In genomic region chr11:98712009-98712408, GRCm38 (mm10) we compare ENCODE assay signal across 17 mouse cellular contexts. TPM values are rescaled to one million over a fixed set of nuclear protein-coding genes. Genes with fewer than 3 reads are reported as not detected.
DNase-seq lines count a peak whose midpoint lies in the region; ATAC-seq and TF ChIP-seq lines count a peak whose summit lies in the region.
"Not testable (repeated sequence)": the region's sequence is repeated elsewhere in the genome, so short reads cannot be mapped to it uniquely, and the experiment has no call there.
"Had no signal": no experiment of that assay in that cellular context is flagged by ENCODE, and none has a peak within 500 bp of the region (broad histone marks: within the 10 kb centered on the region; RNA-seq: fewer than 3 reads in every experiment).

No protein-coding gene starts in this region.

- H3K36me3 ChIP-seq in E14TG2a.4 (ENCODE audit: insufficient read depth, low read length) = peaks cover 96% of the 10 kb centered on the region
- H3K36me3 ChIP-seq in forebrain, postnatal 0 days (ENCODE audit: insufficient read depth) = peaks cover 84% of the 10 kb centered on the region
- H3K36me3 ChIP-seq in kidney, postnatal 0 days (ENCODE audit: insufficient read depth, low read length) = 0 out of 2 replicates have a peak, but pooled peaks cover 18% of the 10 kb centered on the region
- peaks cover 86% of the 10 kb centered on the region for H3K36me3 ChIP-seq in liver, embryonic 13.5 days
- peaks cover 25% of the 10 kb centered on the region for H3K36me3 ChIP-seq in spleen, adult 2 months (ENCODE audit: control insufficient read depth, insufficient read depth, low read length)

- H3K4me3 ChIP-seq in E14TG2a.4 (replicated peaks; ENCODE audit: low read length) = peak overlapping the region; percentile 30; the same call in 1 of the 2 replicates
- H3K4me3 ChIP-seq in cerebellum, adult 2 months (replicated peaks; ENCODE audit: insufficient read depth, low read depth, low read length); forebrain, postnatal 0 days (ENCODE audit: low read depth, low read length); kidney, postnatal 0 days (replicated peaks; ENCODE audit: low read depth, low read length); liver, embryonic 13.5 days (replicated peaks); spleen, adult 2 months (ENCODE audit: extremely low read depth, insufficient read depth, insufficient read length): not testable (repeated sequence)

- H3K4me1 ChIP-seq in E14TG2a.4 (replicated peaks; ENCODE audit: low read depth, low read length) = peaks cover 87% of the 10 kb centered on the region
- not testable (repeated sequence) for H3K4me1 ChIP-seq in cerebellum, adult 2 months (ENCODE audit: control insufficient read depth, insufficient read depth, low read length); forebrain, postnatal 0 days (ENCODE audit: insufficient read depth); spleen, adult 2 months (ENCODE audit: control insufficient read depth, insufficient read depth, insufficient read length)
- peaks cover 41% of the 10 kb centered on the region for H3K4me1 ChIP-seq in kidney, postnatal 0 days (replicated peaks; ENCODE audit: insufficient read depth, low read length)
- H3K4me1 ChIP-seq in liver, embryonic 13.5 days (replicated peaks) = peaks cover 40% of the 10 kb centered on the region

- not testable (repeated sequence) for TF ChIP-seq CTCF in E14TG2a.4 (conservative IDR thresholded peaks at IDR 0.05; ENCODE audit: low read length)
- TF ChIP-seq CTCF in cerebellum, adult 2 months (IDR thresholded peaks at IDR 0.05; ENCODE audit: borderline replicate concordance, insufficient read depth, low read depth, low read length) = peak; percentile 62
- TF ChIP-seq CTCF in forebrain, postnatal 0 days (IDR thresholded peaks at IDR 0.05; ENCODE audit: low read depth) = peak; percentile 66
- peak; percentile 68 for TF ChIP-seq CTCF in kidney, postnatal 0 days (IDR thresholded peaks at IDR 0.05; ENCODE audit: low read depth)
- 0 out of 2 replicates have a peak, but pooled peaks have one; percentile 11 for TF ChIP-seq CTCF in spleen, adult 2 months (IDR thresholded peaks at IDR 0.05; ENCODE audit: extremely low read depth, insufficient read depth, insufficient read length, insufficient replicate concordance)

- not testable (repeated sequence) for H3K27me3 ChIP-seq in E14TG2a.4 (ENCODE audit: insufficient read depth, low read length); cerebellum, adult 2 months (ENCODE audit: control insufficient read depth, insufficient read depth, low read length); forebrain, postnatal 0 days (ENCODE audit: insufficient read depth, low read length); kidney, postnatal 0 days (ENCODE audit: insufficient read depth, low read length); liver, embryonic 13.5 days; spleen, adult 2 months (ENCODE audit: control insufficient read depth, insufficient read depth, low read length)

- H3K4me2 ChIP-seq in forebrain, postnatal 0 days (ENCODE audit: low read depth); kidney, postnatal 0 days (ENCODE audit: low read length); liver, embryonic 13.5 days: not testable (repeated sequence)

- H3K9ac ChIP-seq in forebrain, postnatal 0 days; kidney, postnatal 0 days (ENCODE audit: low read depth, low read length); liver, embryonic 13.5 days: not testable (repeated sequence)

- WGBS in cerebellum, adult 2 months = 37% methylated on average over 6 of the region's 6 CpGs
- WGBS in forebrain, postnatal 0 days = 89% methylated on average over 6 of the region's 6 CpGs
- WGBS in kidney, postnatal 0 days = 86% methylated on average over 5 of the region's 6 CpGs
- 73% methylated on average over 6 of the region's 6 CpGs for WGBS in liver, embryonic 13.5 days (ENCODE audit: insufficient replicate concordance)
- WGBS in spleen, adult 2 months = 90% methylated on average over 6 of the region's 6 CpGs

- H3K9me3 ChIP-seq in E14TG2a.4 (ENCODE audit: low read length); forebrain, postnatal 0 days (ENCODE audit: low read length); kidney, postnatal 0 days (replicated peaks; ENCODE audit: low read length); liver, embryonic 13.5 days (replicated peaks): not testable (repeated sequence)

- TF ChIP-seq POLR2A in cerebellum, adult 2 months (IDR thresholded peaks at IDR 0.05; ENCODE audit: borderline replicate concordance, insufficient read depth, low read length); spleen, adult 2 months (IDR thresholded peaks at IDR 0.05; ENCODE audit: low read depth, low read length): not testable (repeated sequence)

- peak; percentile 76 for ATAC-seq in forebrain, postnatal 0 days
- ATAC-seq in kidney, postnatal 0 days (replicated peaks; ENCODE audit: low FRiP score, low read depth); liver, embryonic 13.5 days (ENCODE audit: low read depth): not testable (repeated sequence)

- DNase-seq in cerebellum, adult 2 months = peak in 1 of 2 experiments; percentile 48
- peak; percentile 70 for DNase-seq in forebrain, postnatal 0 days
- not testable (repeated sequence) for DNase-seq in kidney, postnatal 0 days (ENCODE audit: low spot score); liver, embryonic 13.5 days; spleen, adult 2 months (ENCODE audit: low read depth in 1 of 2, low spot score in 2 of 2)
- peak; percentile 48 to 55 for DNase-seq in lung, postnatal 4 days

- H3K27ac ChIP-seq in cerebellum, adult 2 months (ENCODE audit: insufficient read depth, low read length) = peak overlapping the region; percentile 24; the same call in 1 of the 2 replicates
- H3K27ac ChIP-seq in forebrain, postnatal 0 days (ENCODE audit: low read depth, low read length); kidney, postnatal 0 days; spleen, adult 2 months (ENCODE audit: insufficient read depth, low read length): not testable (repeated sequence)
- H3K27ac ChIP-seq in liver, embryonic 13.5 days = peak overlapping the region; percentile 21; the same call in 1 of the 2 replicates

RNA-seq across cellular contexts. Expression of gene Csf3, which starts 10.9 kb away (rescaled TPM):
- polyA plus RNA-seq in cerebellum, adult 2 months (2012; rRNA removed) = not detected in 2 replicates
- total RNA-seq in forebrain, postnatal 0 days (2014; rRNA removed) = not detected in 2 replicates
- polyA plus RNA-seq in forebrain, postnatal 0 days (2015; fragmentation: Nextera tagmentation; extraction: Ambion mirVana) = not detected in 2 replicates
- polyA plus RNA-seq in kidney, postnatal 0 days (2015; fragmentation: Nextera tagmentation; extraction: Ambion mirVana) = 0.13 and 0.19 TPM in 2 replicates
- not detected in 2 replicates for polyA plus RNA-seq in liver, embryonic 13.5 days (2015; fragmentation: Nextera tagmentation; extraction: Ambion mirVana)
- 0.07 and 0.27 TPM in 2 replicates for polyA plus RNA-seq in spleen, adult 2 months (2012; rRNA removed)
- total RNA-seq: adrenal gland, postnatal 14 days; gastrocnemius, postnatal 14 days; hematopoietic stem cell, adult 5-6 weeks; layer of hippocampus, postnatal 25 days had no signal
- polyA plus RNA-seq: heart, embryonic 10.5 days; inflammation-experienced regulatory T-cells, adult 6 months; lung, embryonic 15.5 days; midbrain, embryonic 11.5 days; small intestine, adult 2 months; stomach, embryonic 16.5 days had no signal

RNA-seq across cellular contexts. Expression of gene Med24, which starts 17.2 kb away (rescaled TPM):
- 105 and 108 TPM in 2 replicates for polyA plus RNA-seq in cerebellum, adult 2 months (2012; rRNA removed)
- 54.0 and 66.5 TPM in 2 replicates for total RNA-seq in forebrain, postnatal 0 days (2014; rRNA removed)
- polyA plus RNA-seq in forebrain, postnatal 0 days (2015; fragmentation: Nextera tagmentation; extraction: Ambion mirVana) = 46.4 and 49.3 TPM in 2 replicates
- 38.3 and 41.2 TPM in 2 replicates for polyA plus RNA-seq in kidney, postnatal 0 days (2015; fragmentation: Nextera tagmentation; extraction: Ambion mirVana)
- 27.6 and 36.0 TPM in 2 replicates for polyA plus RNA-seq in liver, embryonic 13.5 days (2015; fragmentation: Nextera tagmentation; extraction: Ambion mirVana)
- polyA plus RNA-seq in spleen, adult 2 months (2012; rRNA removed) = 53.6 and 69.1 TPM in 2 replicates

RNA-seq across cellular contexts. Expression of gene Thra, which starts 28.4 kb away (rescaled TPM):
- 439 and 447 TPM in 2 replicates for polyA plus RNA-seq in cerebellum, adult 2 months (2012; rRNA removed)
- 1,003 and 1,159 TPM in 2 replicates for total RNA-seq in forebrain, postnatal 0 days (2014; rRNA removed)
- 223 and 233 TPM in 2 replicates for polyA plus RNA-seq in forebrain, postnatal 0 days (2015; fragmentation: Nextera tagmentation; extraction: Ambion mirVana)
- 26.1 TPM in 2 replicates for polyA plus RNA-seq in kidney, postnatal 0 days (2015; fragmentation: Nextera tagmentation; extraction: Ambion mirVana)
- polyA plus RNA-seq in liver, embryonic 13.5 days (2015; fragmentation: Nextera tagmentation; extraction: Ambion mirVana) = 8.8 and 9.8 TPM in 2 replicates
- polyA plus RNA-seq in spleen, adult 2 months (2012; rRNA removed) = 19.8 and 20.7 TPM in 2 replicates

RNA-seq across cellular contexts. Expression of gene Psmd3, which starts 29.7 kb away (rescaled TPM):
- 205 and 207 TPM in 2 replicates for polyA plus RNA-seq in cerebellum, adult 2 months (2012; rRNA removed)
- 83.8 and 113 TPM in 2 replicates for total RNA-seq in forebrain, postnatal 0 days (2014; rRNA removed)
- polyA plus RNA-seq in forebrain, postnatal 0 days (2015; fragmentation: Nextera tagmentation; extraction: Ambion mirVana) = 183 and 202 TPM in 2 replicates
- polyA plus RNA-seq in kidney, postnatal 0 days (2015; fragmentation: Nextera tagmentation; extraction: Ambion mirVana) = 234 and 259 TPM in 2 replicates
- 143 and 151 TPM in 2 replicates for polyA plus RNA-seq in liver, embryonic 13.5 days (2015; fragmentation: Nextera tagmentation; extraction: Ambion mirVana)
- 83.1 and 107 TPM in 2 replicates for polyA plus RNA-seq in spleen, adult 2 months (2012; rRNA removed)

RNA-seq across cellular contexts. Expression of gene Gsdma, which starts 47.9 kb away (rescaled TPM):
- polyA plus RNA-seq in cerebellum, adult 2 months (2012; rRNA removed) = 0.13 and 0.28 TPM in 2 replicates
- not detected in 2 replicates for total RNA-seq in forebrain, postnatal 0 days (2014; rRNA removed)
- 0.15 TPM in 1 of 2 replicates, not detected in the other for polyA plus RNA-seq in forebrain, postnatal 0 days (2015; fragmentation: Nextera tagmentation; extraction: Ambion mirVana)
- polyA plus RNA-seq in kidney, postnatal 0 days (2015; fragmentation: Nextera tagmentation; extraction: Ambion mirVana) = 0.21 TPM in 1 of 2 replicates, not detected in the other
- not detected in 2 replicates for polyA plus RNA-seq in liver, embryonic 13.5 days (2015; fragmentation: Nextera tagmentation; extraction: Ambion mirVana)
- not detected in 2 replicates for polyA plus RNA-seq in spleen, adult 2 months (2012; rRNA removed)
- total RNA-seq: hematopoietic stem cell, adult 5-6 weeks; layer of hippocampus, postnatal 25 days had no signal
- polyA plus RNA-seq: heart, embryonic 10.5 days; inflammation-experienced regulatory T-cells, adult 6 months; midbrain, embryonic 11.5 days had no signal
